Mouse (Mus musculus) kidney, postnatal 25 days (tissue): ENCODE data around the gene Foxk2.

Experiments
- DNase-seq, 2 experiments: peaks; one replicate each; pipeline ENCODE4 v3.0.0; 2021; ENCODE audit warnings: mixed read lengths in 2 of 2

Foxk2 gene

GRCm38 (mm10) chr11:121259160-121260100 lies at the start of gene Foxk2:
Gene Foxk2 (plus strand): TSS chr11:121259990.
- peak; percentile 92 to 98 for DNase-seq

DNA sequence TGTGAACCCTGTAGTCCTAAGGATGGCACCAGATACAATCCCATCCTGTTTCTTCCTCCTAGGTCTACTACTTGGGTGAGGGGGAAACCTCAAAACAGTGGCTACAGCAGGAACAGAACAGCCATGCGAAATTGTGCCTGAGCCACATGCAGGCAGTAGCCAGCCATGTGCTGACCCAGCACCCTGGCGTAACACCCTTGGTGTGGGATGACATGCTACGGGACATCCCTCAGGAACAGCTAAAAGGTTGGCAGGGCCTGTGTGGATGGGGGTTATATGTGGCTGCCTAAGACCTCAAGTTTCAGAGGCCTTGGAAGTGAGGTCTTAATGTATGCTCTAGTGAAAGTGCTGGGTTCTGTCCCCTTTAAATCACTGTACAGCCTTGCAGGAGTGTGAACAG lies 43.0 kb upstream of the Foxk2 start:
- no peak for DNase-seq

- DNase-seq = no peak
These were observed 40.0 kb upstream of the Foxk2 start for GRCm38 (mm10) chr11:121219776-121220175.

GRCm38 (mm10) chr11:121220771-121221170 lies 39.0 kb upstream of the Foxk2 start:
- DNase-seq = no peak

DNA sequence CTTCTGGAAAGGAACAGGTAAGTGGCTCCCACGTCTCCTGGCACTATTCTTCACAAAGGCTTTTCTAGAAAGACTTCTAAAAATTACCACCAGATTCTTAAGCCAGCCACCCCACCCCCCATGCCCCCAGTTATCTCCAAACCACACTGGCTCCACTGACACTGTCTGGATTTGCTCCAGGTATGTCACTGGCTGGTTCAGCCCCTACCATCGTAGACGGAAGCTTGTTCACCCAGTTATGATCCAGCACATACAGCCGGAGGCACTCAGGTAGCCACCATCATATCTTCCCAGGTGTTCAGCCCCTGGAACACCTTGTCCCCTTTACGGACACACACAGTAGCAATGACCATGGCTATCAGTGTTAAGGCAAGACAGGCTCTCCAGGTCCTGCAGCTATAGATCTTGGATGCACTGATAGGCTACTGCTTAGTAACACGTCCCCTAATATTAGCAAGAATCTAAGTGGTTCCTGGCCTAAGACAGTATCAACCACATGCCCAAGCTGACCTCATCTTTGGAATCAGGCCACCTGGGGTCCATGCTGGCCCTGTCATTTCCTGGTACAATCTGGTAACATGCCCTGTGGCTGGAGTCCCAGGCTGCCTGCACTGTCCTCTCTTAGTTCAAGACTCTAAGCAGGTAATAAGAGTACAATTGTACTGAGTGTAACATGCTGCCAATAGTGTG lies 38.3 kb upstream of the Foxk2 start:
- no peak for DNase-seq

DNA sequence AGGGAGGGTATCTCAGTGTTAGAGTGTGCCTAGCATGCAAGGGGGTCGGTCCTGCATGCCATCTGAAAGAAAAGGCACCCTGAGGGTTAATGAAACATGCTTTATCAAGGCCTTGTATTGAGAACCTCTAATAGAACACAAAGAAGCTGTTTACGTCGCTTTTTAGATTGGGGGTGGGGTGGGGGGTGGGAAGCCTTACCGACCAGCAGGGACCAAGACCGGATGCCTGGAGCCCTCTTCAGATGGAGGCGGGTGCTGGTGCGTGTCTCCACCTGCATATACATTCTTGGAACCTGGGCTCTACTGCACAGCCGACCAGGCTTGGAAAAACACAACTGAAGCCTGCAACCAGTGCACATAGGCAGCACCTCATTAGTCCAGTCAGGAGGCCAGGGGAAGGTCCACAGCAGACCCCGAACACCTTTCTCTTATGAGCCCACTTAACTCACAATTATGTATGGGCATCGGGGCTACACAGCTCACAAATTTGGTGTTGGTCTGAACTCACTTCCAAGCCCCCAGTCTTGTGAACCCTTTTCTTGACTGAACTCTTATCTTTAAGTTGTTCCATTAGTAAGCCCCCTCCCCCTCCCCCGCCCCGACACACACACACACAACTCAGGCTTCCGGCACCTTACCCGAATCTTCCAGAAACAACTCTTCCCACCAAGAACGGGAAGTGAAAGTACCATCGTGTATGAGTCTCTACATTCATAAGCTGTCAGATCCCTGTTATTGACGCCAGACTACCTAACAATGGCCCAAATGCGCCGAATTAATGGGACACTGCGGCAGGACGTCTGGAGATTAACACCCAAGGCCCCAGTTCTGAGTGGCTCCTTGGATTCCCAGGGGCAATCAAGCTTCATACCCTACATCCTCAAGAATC lies 31.4 kb upstream of the Foxk2 start:
- DNase-seq = no peak

- peak; percentile 81 to 92 for DNase-seq
These were observed 30.8 kb upstream of the Foxk2 start, which contains the start of gene Cybc1 for GRCm38 (mm10) chr11:121229018-121229439. Gene Cybc1 (minus strand): TSS chr11:121229322.

DNA sequence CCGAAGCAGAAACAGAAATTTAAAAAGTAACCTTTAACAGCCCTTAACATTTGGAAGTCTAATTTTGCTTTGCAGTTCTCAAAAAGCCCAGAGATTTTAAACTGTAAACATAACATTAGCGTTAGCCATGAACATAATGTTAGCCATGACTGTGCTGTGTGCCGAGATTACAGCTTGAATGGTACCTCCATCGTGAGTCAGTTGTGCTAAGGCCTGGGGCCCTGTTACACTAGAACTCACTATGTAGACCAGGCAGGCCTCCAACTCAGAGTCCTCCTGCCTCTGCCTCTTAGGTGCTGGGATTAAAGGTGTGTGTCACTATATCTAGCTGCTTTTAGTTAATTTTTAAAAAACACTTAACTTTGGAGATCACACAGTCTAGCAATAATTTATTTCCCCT lies 28.6 kb upstream of the Foxk2 start:
- DNase-seq = peak; percentile 59 to 80

DNA sequence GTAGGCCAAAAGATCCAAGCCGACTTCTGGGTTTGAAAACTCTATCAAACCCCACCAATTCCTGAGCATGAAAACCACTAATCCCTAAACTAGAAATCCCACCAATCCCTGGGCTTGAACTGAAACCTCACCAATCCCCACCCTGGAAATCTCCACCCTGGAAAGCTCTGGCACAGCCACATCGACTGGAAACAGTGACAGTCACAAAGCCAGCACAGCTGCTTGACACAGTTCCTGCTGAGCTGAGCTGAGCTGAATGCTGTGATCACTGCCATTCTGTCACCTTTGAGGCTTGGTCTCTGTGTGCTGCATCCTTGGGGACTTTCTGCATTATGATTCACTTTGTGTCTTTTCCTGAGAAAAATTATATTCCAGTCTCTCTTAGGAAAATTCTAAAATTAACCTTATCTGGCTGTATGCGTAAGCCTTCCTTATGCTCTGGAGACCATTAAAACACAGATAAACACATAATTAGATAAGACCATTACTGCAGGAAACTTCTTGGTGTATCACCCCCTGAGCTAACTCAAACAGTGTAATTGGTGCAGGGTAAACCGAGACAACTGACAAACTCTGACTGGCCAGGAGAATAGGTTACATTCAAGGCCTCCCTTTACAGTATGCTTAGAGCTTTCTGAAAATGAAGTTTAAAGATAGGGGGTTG lies 28.0 kb upstream of the Foxk2 start:
- no peak for DNase-seq

- DNase-seq = no peak
These were observed 27.1 kb upstream of the Foxk2 start for GRCm38 (mm10) chr11:121232706-121233105.

GRCm38 (mm10) chr11:121235475-121236238 lies 24.1 kb upstream of the Foxk2 start:
- DNase-seq = peak; percentile 46 to 50

DNA sequence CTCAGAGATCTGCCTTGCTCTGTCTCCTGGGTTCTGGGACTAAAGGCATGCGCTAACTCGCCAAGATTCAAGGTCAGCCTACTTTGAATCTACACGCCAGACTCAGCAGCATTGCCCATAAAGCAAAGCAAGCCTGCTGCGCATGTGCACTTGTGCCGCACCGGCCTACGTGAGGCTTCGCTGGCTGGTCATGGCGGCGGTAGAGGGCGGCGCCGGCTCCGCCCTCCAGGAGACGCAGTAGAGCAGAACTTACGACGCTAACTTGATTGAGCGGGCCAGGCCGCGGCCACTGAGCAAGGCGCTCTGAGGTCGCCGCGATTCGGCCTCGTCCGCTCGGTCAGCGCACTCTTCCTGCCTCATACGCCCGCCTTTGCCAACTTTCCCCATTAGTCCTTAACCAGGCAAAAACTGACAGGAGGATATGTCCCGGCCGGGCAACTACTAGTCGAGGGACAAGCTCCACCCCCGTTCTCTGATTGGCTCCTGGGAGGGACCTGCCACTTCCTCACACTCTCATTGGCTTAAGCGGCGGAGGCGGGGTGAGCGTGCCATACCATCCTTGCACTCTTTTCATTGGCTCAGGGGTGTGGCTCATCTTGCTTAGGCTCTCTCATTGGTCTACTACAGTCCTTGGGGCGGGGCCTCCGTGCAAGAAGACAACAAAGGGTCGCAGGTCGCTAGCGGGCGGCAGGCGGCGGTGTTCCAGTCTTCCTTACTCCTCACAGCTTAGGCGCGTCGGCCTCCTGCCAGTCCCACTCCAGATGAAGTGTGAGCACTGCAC lies 23.0 kb upstream of the Foxk2 start, which contains the start of gene Narf:
Narf (plus strand) TSS at position 690 of the 781 bp plus-strand sequence.
- DNase-seq = peak; percentile 100

DNA sequence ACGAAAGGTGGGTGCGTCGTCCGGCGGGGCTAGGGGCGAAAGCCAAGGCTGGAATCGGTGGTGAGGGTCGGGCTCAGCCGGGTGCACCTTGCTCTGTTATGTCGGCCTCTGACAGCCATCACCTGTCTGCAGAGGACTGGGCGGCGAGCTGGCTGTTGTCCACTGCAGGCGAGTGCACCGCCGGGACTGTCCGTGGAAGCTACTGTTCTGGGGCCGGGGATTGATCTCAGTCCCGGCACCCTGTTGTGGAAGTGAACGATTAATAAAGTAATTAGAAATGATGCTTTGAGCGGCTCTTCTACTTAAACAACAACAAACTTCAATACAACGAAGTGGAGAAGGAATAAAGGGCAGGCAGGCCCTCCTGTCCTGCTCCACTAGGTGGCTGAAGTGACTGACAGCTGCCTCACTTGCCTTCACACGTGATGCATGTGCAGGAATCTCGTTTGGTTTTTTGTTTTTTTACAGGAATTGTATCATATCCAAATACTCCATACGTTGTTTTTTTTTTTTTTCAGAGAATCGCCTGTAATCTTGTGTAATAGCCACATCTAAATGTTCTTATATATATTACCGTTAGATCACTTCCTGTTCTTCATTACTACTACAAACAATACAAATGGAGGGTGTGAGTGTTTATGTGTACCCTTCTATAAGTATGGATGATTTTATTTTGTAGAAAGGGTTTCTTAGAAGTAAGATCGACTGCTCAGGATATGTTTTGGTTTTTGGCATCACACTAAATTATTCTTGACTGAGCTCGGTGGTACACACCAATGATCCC lies 22.3 kb upstream of the Foxk2 start:
- peak; percentile 58 to 78 for DNase-seq

DNA sequence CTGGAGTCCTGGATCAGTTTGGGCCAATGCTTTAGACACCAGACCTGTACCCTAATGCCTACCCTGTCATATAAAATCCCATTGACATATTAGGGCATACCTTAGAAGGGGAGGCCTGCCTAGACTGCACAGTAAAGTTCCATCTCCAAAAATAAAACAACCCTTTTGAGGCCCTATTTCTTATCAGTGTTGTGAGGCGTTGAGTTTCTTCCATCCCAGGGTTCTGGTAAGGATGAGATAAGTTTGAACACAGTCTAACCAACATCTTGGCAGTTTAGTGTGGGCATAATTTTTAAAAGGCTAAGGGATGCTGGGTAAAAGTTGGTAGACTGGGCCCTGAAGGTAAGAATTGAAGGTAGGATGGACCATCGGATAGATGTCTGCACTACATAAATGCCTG lies 20.1 kb upstream of the Foxk2 start:
- no peak for DNase-seq

DNA sequence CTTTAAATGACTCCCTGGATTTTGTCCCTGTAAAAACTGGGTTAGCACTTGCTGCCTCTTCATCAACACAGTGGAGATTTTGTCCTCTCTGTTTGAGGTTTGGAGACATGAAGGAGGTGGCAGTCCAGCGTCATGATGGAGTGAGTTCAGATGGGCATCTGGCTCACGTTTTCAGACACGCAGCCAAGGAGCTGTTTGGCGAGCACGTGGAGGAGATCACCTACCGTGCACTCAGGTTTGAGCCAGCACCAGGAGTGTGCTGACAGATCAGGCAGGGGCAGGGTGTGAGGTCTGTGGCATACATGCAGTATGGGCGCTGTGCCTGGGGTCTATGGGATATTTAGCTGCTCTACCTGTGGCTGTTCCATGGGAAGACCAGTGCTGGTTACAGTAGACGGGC lies 9.6 kb upstream of the Foxk2 start:
- DNase-seq = no peak

DNA sequence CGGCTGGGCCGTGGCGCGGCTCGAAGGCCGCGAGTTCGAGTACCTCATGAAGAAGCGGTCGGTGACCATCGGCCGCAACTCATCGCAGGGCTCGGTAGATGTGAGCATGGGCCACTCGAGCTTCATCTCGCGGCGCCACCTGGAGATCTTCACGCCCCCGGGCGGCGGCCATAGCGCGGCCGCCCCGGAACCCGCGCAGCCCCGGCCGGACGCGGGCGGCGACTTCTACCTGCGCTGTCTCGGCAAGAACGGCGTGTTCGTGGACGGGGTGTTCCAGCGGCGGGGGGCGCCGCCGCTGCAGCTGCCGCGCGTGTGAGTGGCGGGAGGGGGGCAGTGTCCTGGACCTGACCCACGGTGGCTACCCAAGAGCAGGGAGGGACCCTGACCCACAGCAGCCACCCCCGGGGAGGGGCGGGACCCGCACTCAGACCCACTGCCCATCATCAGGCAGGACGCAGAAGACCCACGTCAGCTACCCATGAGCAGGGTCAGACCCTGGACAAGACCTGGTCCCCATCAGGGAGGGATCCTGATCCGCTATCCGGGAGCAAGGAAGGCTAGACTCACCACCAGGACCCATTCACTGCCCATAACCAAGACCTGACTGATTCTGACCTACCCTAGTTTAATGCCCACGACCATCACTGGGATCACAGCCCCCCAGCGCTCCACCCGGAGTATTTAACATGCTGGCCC lies 569 bp downstream of the Foxk2 start:
- DNase-seq = peak; percentile 20 to 58

DNA sequence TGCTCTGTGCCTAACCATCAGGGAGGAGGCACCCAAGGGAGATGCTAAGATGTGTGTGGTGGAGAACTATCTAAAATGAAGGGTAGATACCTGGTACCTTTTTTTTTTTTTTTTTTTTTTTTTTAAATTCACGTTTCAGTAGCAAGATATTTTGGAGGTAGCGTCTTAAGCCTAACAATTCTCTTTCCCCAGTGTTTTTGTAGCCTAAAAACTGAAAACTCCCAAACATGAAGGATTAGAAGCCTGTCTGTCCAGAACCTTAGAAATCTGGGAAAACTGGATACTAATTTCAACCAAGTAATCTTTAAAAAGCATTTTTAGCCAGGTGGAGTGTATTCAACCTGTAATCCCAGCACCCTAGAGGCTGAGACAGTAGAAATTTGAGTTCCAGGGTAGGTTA lies 1.3 kb downstream of the Foxk2 start:
- no peak for DNase-seq

DNA sequence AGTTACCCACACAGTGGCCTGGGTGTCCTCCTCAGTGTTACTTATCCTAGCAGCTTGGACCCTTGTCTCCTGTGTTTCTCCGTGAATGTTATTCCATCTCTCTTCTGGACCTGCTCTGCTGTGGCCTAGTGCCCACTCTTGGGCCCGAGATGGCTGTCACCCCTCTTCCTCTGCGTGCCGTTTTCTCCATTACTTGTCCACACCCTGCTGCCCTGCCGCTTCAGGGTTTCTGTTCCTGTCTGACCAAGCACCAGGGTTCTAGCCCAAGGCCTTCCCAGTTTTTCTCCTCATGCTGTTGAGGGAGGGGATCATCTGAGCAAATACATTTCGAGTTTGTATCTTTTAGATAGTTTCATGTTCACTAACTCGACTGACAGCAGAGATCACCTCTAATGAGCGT lies 17.7 kb downstream of the Foxk2 start:
- DNase-seq = no peak

- no peak for DNase-seq
These were observed 18.2 kb downstream of the Foxk2 start for GRCm38 (mm10) chr11:121278011-121278410.
